Mouse (Mus musculus) neural tube, embryonic 12.5 days (tissue): ENCODE data around the gene Ereg. TPM values are rescaled to one million over a fixed set of nuclear protein-coding genes. Genes with fewer than 3 reads are reported as not detected.

Source experiments
- ATAC-seq: fragments of 200-750 bp; cut with Nextera tagmentation; 2 replicates; pipeline ENCODE4 v1.8.0; 2017; ENCODE audit warnings: low read depth, mild to moderate bottlenecking, moderate TSS enrichment, moderate library complexity; ENCODE audit not compliant: low FRiP score
- H3K27ac ChIP-seq: fragments of 300-500 bp; sonication (generic); 2 replicates; pipeline ENCODE4 v1.5.1; 2016
- H3K27me3 ChIP-seq: fragments of 300-500 bp; sonication (generic); replicated peaks from 2 replicates; pipeline ENCODE4 v1.6.1; 2016; ENCODE audit warnings: mild to moderate bottlenecking
- H3K36me3 ChIP-seq: fragments of 300-500 bp; sonication (generic); 2 replicates; pipeline ENCODE4 v1.6.1; 2016; ENCODE audit warnings: mild to moderate bottlenecking
- H3K4me1 ChIP-seq: fragments of 300-500 bp; sonication (generic); 2 replicates; pipeline ENCODE4 v1.6.1; 2016
- H3K4me2 ChIP-seq: fragments of 300-500 bp; sonication (generic); replicated peaks from 2 replicates; pipeline ENCODE4 v1.6.1; 2016; ENCODE audit warnings: mild to moderate bottlenecking
- H3K4me3 ChIP-seq: fragments of 300-500 bp; sonication (generic); 2 replicates; pipeline ENCODE4 v1.5.1; 2016
- H3K9ac ChIP-seq: fragments of 300-500 bp; sonication (generic); 2 replicates; pipeline ENCODE4 v1.6.1; 2016; ENCODE audit warnings: mild to moderate bottlenecking
- H3K9me3 ChIP-seq: fragments of 300-500 bp; sonication (generic); 2 replicates; pipeline ENCODE4 v1.6.1; 2016; ENCODE audit warnings: mild to moderate bottlenecking
- WGBS: fragments of 180-500 bp; shearing (Covaris S2); methylation state at CpG from one replicate; pipeline ENCODE4 v1.1.7; 2016; 5-methylcytosine and 5-hydroxymethylcytosine counted together
- polyA plus RNA-seq: library from polyadenylated mRNA; unstranded; fragments of >200 nt; fragmentation: Nextera tagmentation; extraction: Ambion mirVana; gene quantifications from 2 replicates; pipeline ENCODE4 v1.2.1, GENCODE M21; 2016

The Ereg gene
- not detected in 2 replicates for polyA plus RNA-seq

GRCm38 (mm10) chr5:91074450-91074950 lies at the start of gene Ereg:
Ereg (plus strand) TSS chr5:91074622.
- Histone ChIP-seq H3K4me3 (peak within 1 kb of the TSS; percentile 27), H3K27ac (no peak within 1 kb of the TSS), H3K9me3 (no peaks in the 10 kb centered on the region), H3K27me3 (peaks cover 15% of the 10 kb centered on the region), H3K9ac (no peak within 1 kb of the TSS), H3K4me1 (peaks cover 6% of the 10 kb centered on the region; the same call in 1 of the 2 replicates), H3K4me2 (peak within 1 kb of the TSS; percentile 66), H3K36me3 (no peaks in the 10 kb centered on the region)
- WGBS: 3% methylated on average over 25 of the region's 25 CpGs
- ATAC-seq: peak; percentile 50; the same call in 1 of the 2 replicates

GRCm38 (mm10) chr5:91027164-91027563 lies 47.3 kb upstream of the Ereg start, which contains the start of gene Epgn:
Epgn (plus strand) TSS chr5:91027464.
- no peak for ATAC-seq
- 88% methylated on average over 6 of the region's 6 CpGs for WGBS

GRCm38 (mm10) chr5:91027840-91028239 lies 46.6 kb upstream of the Ereg start:
- H3K4me3 ChIP-seq: no peak overlapping the region
- H3K4me1 ChIP-seq: no peaks in the 10 kb centered on the region
- H3K9me3 ChIP-seq: no peaks in the 10 kb centered on the region
- no peak overlapping the region for H3K9ac ChIP-seq
- H3K36me3 ChIP-seq: no peaks in the 10 kb centered on the region
- ATAC-seq: no peak
- no peak overlapping the region for H3K4me2 ChIP-seq
- H3K27ac ChIP-seq: no peak overlapping the region
- 100% methylated on average over 1 of the region's 1 CpGs for WGBS
- H3K27me3 ChIP-seq: no peaks in the 10 kb centered on the region

More at GRCm38 (mm10) chr5:91027164-91027563, 47.3 kb upstream of the Ereg start, which contains the start of gene Epgn:
- Histone ChIP-seq H3K4me3 (no peak within 1 kb of the TSS), H3K27me3 (no peaks in the 10 kb centered on the region), H3K4me2 (no peak within 1 kb of the TSS), H3K9ac (no peak within 1 kb of the TSS), H3K9me3 (no peaks in the 10 kb centered on the region), H3K4me1 (no peaks in the 10 kb centered on the region), H3K36me3 (no peaks in the 10 kb centered on the region), H3K27ac (no peak within 1 kb of the TSS)

GRCm38 (mm10) chr5:91030629-91031028 lies 43.8 kb upstream of the Ereg start:
- Histone ChIP-seq H3K4me1 (no peaks in the 10 kb centered on the region), H3K4me2 (no peak overlapping the region), H3K9ac (no peak overlapping the region), H3K4me3 (no peak overlapping the region), H3K27me3 (no peaks in the 10 kb centered on the region), H3K27ac (no peak overlapping the region), H3K9me3 (no peaks in the 10 kb centered on the region), H3K36me3 (no peaks in the 10 kb centered on the region)
- WGBS: 93% methylated on average over 2 of the region's 2 CpGs
- no peak for ATAC-seq

- Histone ChIP-seq H3K4me1 (no peaks in the 10 kb centered on the region), H3K9me3 (no peaks in the 10 kb centered on the region), H3K36me3 (no peaks in the 10 kb centered on the region), H3K27me3 (no peaks in the 10 kb centered on the region), H3K9ac (no peak overlapping the region), H3K4me2 (no peak overlapping the region), H3K27ac (no peak overlapping the region), H3K4me3 (no peak overlapping the region)
- 90% methylated on average over 2 of the region's 2 CpGs for WGBS
- ATAC-seq: no peak
These were observed 39.1 kb upstream of the Ereg start for GRCm38 (mm10) chr5:91035341-91035740.

GRCm38 (mm10) chr5:91036628-91037027 lies 37.8 kb upstream of the Ereg start:
- WGBS: 93% methylated on average over 4 of the region's 4 CpGs
- ATAC-seq: no peak

GRCm38 (mm10) chr5:91037756-91038155 lies 36.7 kb upstream of the Ereg start:
- WGBS: 87% methylated on average over 2 of the region's 2 CpGs
- Histone ChIP-seq H3K9ac (no peak overlapping the region), H3K9me3 (no peaks in the 10 kb centered on the region), H3K27me3 (no peaks in the 10 kb centered on the region), H3K4me1 (no peaks in the 10 kb centered on the region), H3K36me3 (no peaks in the 10 kb centered on the region), H3K4me3 (no peak overlapping the region), H3K27ac (no peak overlapping the region), H3K4me2 (no peak overlapping the region)
- ATAC-seq: no peak

More at GRCm38 (mm10) chr5:91036628-91037027, 37.8 kb upstream of the Ereg start:
- H3K4me2 ChIP-seq: no peak overlapping the region
- H3K27ac ChIP-seq: no peak overlapping the region
- no peak overlapping the region for H3K9ac ChIP-seq
- H3K4me3 ChIP-seq: no peak overlapping the region
- H3K9me3 ChIP-seq: no peaks in the 10 kb centered on the region
- no peaks in the 10 kb centered on the region for H3K36me3 ChIP-seq
- no peaks in the 10 kb centered on the region for H3K27me3 ChIP-seq
- H3K4me1 ChIP-seq: no peaks in the 10 kb centered on the region

GRCm38 (mm10) chr5:91038547-91038946 lies 35.9 kb upstream of the Ereg start:
- Histone ChIP-seq H3K36me3 (no peaks in the 10 kb centered on the region), H3K4me3 (no peak overlapping the region), H3K9me3 (no peaks in the 10 kb centered on the region), H3K4me2 (no peak overlapping the region), H3K4me1 (no peaks in the 10 kb centered on the region), H3K9ac (no peak overlapping the region), H3K27me3 (no peaks in the 10 kb centered on the region), H3K27ac (no peak overlapping the region)
- WGBS: 24% methylated on average over 2 of the region's 2 CpGs
- ATAC-seq: no peak

GRCm38 (mm10) chr5:91038963-91039362 lies 35.5 kb upstream of the Ereg start:
- H3K4me2 ChIP-seq: no peak overlapping the region
- ATAC-seq: no peak
- WGBS: 84% methylated on average over 2 of the region's 2 CpGs
- H3K27ac ChIP-seq: no peak overlapping the region
- H3K9me3 ChIP-seq: no peaks in the 10 kb centered on the region
- no peaks in the 10 kb centered on the region for H3K36me3 ChIP-seq
- no peaks in the 10 kb centered on the region for H3K27me3 ChIP-seq
- no peak overlapping the region for H3K9ac ChIP-seq
- no peak overlapping the region for H3K4me3 ChIP-seq
- H3K4me1 ChIP-seq: no peaks in the 10 kb centered on the region

GRCm38 (mm10) chr5:91047987-91048386 lies 26.4 kb upstream of the Ereg start:
- no peak overlapping the region for H3K9ac ChIP-seq
- 87% methylated on average over 6 of the region's 6 CpGs for WGBS
- no peak overlapping the region for H3K27ac ChIP-seq
- H3K27me3 ChIP-seq: no peaks in the 10 kb centered on the region
- H3K4me3 ChIP-seq: no peak overlapping the region
- no peaks in the 10 kb centered on the region for H3K9me3 ChIP-seq
- H3K4me2 ChIP-seq: no peak overlapping the region
- no peaks in the 10 kb centered on the region for H3K36me3 ChIP-seq
- ATAC-seq: no peak
- H3K4me1 ChIP-seq: no peaks in the 10 kb centered on the region

GRCm38 (mm10) chr5:91048397-91048796 lies 26.0 kb upstream of the Ereg start:
- H3K4me3 ChIP-seq: no peak overlapping the region
- no peaks in the 10 kb centered on the region for H3K36me3 ChIP-seq
- no peaks in the 10 kb centered on the region for H3K27me3 ChIP-seq
- WGBS: 92% methylated on average over 8 of the region's 8 CpGs
- no peaks in the 10 kb centered on the region for H3K4me1 ChIP-seq
- no peak overlapping the region for H3K27ac ChIP-seq
- no peak overlapping the region for H3K4me2 ChIP-seq
- H3K9me3 ChIP-seq: no peaks in the 10 kb centered on the region
- ATAC-seq: no peak
- H3K9ac ChIP-seq: no peak overlapping the region

GRCm38 (mm10) chr5:91072340-91072739 lies 2.1 kb upstream of the Ereg start:
- Histone ChIP-seq H3K9me3 (no peaks in the 10 kb centered on the region), H3K27me3 (peaks cover 15% of the 10 kb centered on the region), H3K4me1 (peaks cover 6% of the 10 kb centered on the region; the same call in 1 of the 2 replicates), H3K9ac (no peak overlapping the region), H3K4me3 (no peak overlapping the region), H3K4me2 (no peak overlapping the region), H3K27ac (no peak overlapping the region), H3K36me3 (no peaks in the 10 kb centered on the region)
- ATAC-seq: no peak
- 84% methylated on average over 4 of the region's 4 CpGs for WGBS

- Histone ChIP-seq H3K4me2 (no peak overlapping the region), H3K4me3 (no peak overlapping the region), H3K36me3 (no peaks in the 10 kb centered on the region), H3K27me3 (peaks cover 15% of the 10 kb centered on the region), H3K27ac (no peak overlapping the region), H3K9ac (no peak overlapping the region), H3K4me1 (peaks cover 6% of the 10 kb centered on the region; the same call in 1 of the 2 replicates), H3K9me3 (no peaks in the 10 kb centered on the region)
- WGBS: 84% methylated on average over 8 of the region's 8 CpGs
- ATAC-seq: no peak
These were observed 796 bp upstream of the Ereg start for GRCm38 (mm10) chr5:91073626-91074025.
